Mouse (Mus musculus) kidney, embryonic 16.5 days (tissue): ENCODE results near the gene Slc44a3. TPM values are rescaled to one million over a fixed set of nuclear protein-coding genes. Genes with fewer than 3 reads are reported as not detected.

ENCODE experiments used
- ATAC-seq: fragments of 200-750 bp; cut with Nextera tagmentation; 2 replicates; pipeline ENCODE4 v1.8.0; 2017; ENCODE audit warnings: moderate TSS enrichment; ENCODE audit not compliant: low FRiP score, low TSS enrichment
- H3K27ac ChIP-seq: fragments of 300-500 bp; sonication (generic); 2 replicates; pipeline ENCODE4 v1.5.1; 2014; ENCODE audit warnings: low read length
- H3K27me3 ChIP-seq: fragments of 300-500 bp; sonication (generic); 2 replicates; pipeline ENCODE4 v1.6.1; 2014; ENCODE audit warnings: low read length, control low read depth, mixed read lengths; ENCODE audit not compliant: insufficient read depth
- H3K36me3 ChIP-seq: fragments of 300-500 bp; sonication (generic); 2 replicates; pipeline ENCODE4 v1.6.1; 2014; ENCODE audit warnings: low read length, control low read depth, mixed read lengths; ENCODE audit not compliant: insufficient read depth
- H3K4me1 ChIP-seq: fragments of 300-500 bp; sonication (generic); 2 replicates; pipeline ENCODE4 v1.6.1; 2014; ENCODE audit warnings: low read length, control low read depth, mixed read lengths; ENCODE audit not compliant: insufficient read depth
- H3K4me2 ChIP-seq: fragments of 300-500 bp; sonication (generic); replicated peaks from 2 replicates; pipeline ENCODE4 v1.6.1; 2014; ENCODE audit warnings: low read depth, low read length
- H3K4me3 ChIP-seq: fragments of 300-500 bp; sonication (generic); 2 replicates; pipeline ENCODE4 v1.5.1; 2014; ENCODE audit warnings: mild to moderate bottlenecking, low read length
- H3K9ac ChIP-seq: fragments of 300-500 bp; sonication (generic); replicated peaks from 2 replicates; pipeline ENCODE4 v1.6.1; 2014; ENCODE audit warnings: low read length
- H3K9me3 ChIP-seq: fragments of 300-500 bp; sonication (generic); 2 replicates; pipeline ENCODE4 v1.6.1; 2016; ENCODE audit warnings: low read length, control low read depth
- WGBS: fragments of 180-500 bp; shearing (Covaris S2); extraction: QIAGEN DNeasy Blood & Tissue Kit; methylation state at CpG from one replicate; pipeline ENCODE4 v1.1.7; 2014; 5-methylcytosine and 5-hydroxymethylcytosine counted together
- polyA plus RNA-seq: library from polyadenylated mRNA; unstranded; fragments of >200 nt; fragmentation: Nextera tagmentation; extraction: Ambion mirVana; gene quantifications from 2 replicates; pipeline ENCODE4 v1.2.1, GENCODE M21; 2015

Gene Slc44a3
- polyA plus RNA-seq, 1 experiment from 2014 or later = 13.2 TPM

DNA sequence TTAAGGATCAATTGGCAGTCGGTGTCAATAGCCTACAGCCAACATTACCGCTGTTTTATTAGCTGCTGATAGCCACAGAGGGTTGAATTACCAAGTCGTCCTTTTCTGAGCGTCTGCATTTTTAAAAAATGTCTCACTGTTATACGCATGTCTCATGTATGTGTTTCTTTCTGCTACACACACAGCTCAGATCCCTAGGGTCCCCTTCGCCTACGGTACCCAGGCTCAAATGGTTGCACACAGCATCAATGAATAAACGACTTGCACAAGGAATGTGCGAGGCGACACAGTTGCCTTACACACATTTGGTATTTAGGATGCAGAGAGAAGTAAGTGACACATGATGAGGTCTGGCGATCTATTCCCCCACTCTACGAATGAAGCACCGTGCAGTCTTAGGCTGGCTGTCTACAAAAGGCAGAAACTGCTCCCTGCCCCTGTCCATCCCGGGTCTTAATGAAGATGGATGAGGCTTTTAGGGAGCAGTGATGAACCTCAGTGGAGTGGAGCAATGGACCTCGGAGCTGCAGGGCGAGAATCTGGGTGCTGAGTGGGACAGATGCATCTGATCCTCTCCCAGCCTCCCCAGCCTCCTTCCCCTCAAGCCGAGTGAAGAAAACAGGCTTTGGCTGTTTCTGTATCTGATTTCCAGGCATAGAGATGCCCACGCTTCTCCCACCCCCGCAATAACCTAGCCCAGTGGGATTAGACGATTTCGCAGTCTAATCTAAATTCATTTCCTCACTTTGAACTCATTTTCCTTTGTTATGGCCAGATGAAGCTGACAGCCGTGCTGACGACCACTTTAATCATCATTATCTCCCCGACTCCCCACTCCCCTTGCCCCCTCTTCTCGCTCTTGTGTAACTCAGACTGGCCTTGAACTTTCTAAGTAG is 48.7 kb downstream of the Slc44a3 start:
- Histone ChIP-seq H3K4me1 (peaks cover 4% of the 10 kb centered on the region; the same call in 1 of the 2 replicates), H3K36me3 (no peaks in the 10 kb centered on the region), H3K4me3 (no peak overlapping the region), H3K9ac (no peak overlapping the region), H3K9me3 (no peaks in the 10 kb centered on the region), H3K27me3 (peaks cover 2% of the 10 kb centered on the region; the same call in 1 of the 2 replicates), H3K4me2 (0 out of 2 replicates have a peak overlapping the region, but pooled peaks have one; percentile 10), H3K27ac (no peak overlapping the region)
- ATAC-seq = peak; percentile 25; the same call in 1 of the 2 replicates
- WGBS = 26% methylated on average over 25 of the region's 25 CpGs

DNA sequence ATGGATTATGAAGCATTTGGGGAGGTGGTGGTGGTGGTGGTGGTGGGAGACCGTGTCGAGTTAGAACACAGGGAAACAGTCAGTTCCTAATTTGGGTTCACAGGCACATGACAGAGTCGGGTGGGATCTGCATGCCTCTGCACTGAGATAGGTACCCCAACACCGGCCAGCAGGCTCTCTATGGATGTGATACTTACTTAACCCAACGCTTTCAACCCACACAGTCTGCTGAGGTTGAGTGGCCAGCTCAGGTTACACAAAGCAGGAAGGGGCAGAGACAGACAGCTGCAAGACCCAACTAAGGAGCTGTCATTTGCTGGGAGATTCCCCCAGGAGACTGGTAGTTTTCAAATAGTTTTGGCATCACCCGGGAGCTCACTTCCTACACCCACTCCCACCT is 50.6 kb downstream of the Slc44a3 start:
- peak; percentile 79; the same call in 1 of the 2 replicates for ATAC-seq
- Histone ChIP-seq H3K9ac (no peak overlapping the region), H3K27ac (no peak overlapping the region), H3K36me3 (no peaks in the 10 kb centered on the region), H3K4me2 (no peak overlapping the region), H3K4me1 (peaks cover 4% of the 10 kb centered on the region; the same call in 1 of the 2 replicates), H3K4me3 (no peak overlapping the region), H3K27me3 (peaks cover 2% of the 10 kb centered on the region; the same call in 1 of the 2 replicates), H3K9me3 (no peaks in the 10 kb centered on the region)
- 18% methylated on average over 6 of the region's 6 CpGs for WGBS

DNA sequence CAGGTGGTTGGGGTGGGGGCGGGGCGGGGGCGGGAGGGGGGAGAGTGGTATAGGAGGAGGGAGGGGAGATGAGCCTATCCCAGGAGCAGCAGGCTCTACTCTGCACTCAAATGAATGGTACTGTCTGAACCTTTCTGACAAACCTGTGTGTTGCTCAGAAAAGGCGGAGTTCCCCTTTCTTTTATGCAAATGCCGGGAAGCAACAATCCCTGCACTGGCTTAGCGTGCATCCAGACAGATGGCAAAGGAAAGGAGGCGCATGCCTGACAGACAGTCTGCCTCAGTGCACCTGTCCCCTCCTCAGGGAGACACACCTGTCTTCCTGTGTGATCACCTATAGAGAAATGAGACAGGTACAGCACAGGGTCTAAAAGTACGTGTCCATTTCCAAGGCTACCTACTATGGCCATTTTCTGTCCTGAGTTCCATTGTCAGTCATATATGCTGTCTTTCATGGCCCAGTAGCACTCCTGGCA is 51.2 kb downstream of the Slc44a3 start:
- H3K9ac ChIP-seq = no peak overlapping the region
- no peak overlapping the region for H3K4me3 ChIP-seq
- 52% methylated on average over 8 of the region's 8 CpGs for WGBS
- H3K9me3 ChIP-seq = no peaks in the 10 kb centered on the region
- H3K27ac ChIP-seq = no peak overlapping the region
- ATAC-seq = no peak
- H3K27me3 ChIP-seq = peaks cover 2% of the 10 kb centered on the region; the same call in 1 of the 2 replicates
- H3K4me2 ChIP-seq = no peak overlapping the region
- no peaks in the 10 kb centered on the region for H3K36me3 ChIP-seq
- H3K4me1 ChIP-seq = peaks cover 4% of the 10 kb centered on the region; the same call in 1 of the 2 replicates

DNA sequence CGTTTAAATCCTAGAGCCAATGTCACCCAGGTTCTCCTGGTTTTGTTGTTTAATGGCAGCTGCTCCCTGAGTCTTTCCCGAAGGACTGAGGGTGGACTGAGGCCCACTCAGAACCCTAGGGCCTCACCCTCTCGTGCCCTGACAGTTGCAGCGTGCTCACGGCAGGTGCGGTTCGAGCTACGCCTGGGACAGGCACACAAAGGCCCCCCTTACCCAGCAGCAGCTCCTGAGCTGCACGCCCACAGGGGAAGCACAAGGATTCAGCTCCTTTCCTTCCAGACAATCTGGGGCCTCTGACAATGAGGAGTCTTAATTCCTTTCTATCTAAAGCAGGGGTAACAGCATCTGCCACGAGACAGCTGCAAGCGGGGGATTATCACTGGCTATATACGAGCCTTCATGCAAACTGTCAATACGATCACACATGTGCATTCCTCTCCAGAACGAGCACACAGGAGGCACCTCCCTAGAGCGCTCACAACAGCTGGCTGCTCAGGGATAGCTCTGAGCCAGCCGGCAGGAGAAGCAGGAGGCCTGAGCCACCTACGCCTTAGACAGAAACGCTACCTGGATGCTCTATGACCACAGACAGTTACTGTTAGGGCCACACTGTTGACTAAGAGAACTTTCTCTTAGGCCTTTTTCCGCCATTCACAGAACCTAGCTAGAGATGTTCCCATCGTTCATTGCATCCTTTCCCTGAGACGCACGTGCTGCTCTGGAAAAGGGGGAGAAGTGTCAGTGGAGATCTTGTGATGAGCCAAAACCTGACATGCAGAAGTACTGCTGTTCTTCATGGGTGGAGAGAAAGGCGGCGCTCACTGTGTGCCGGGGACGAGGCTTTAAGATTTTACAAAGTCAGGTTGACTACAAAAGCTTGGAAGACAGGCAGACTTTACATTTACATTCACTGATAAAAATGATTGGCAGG is 51.9 kb downstream of the Slc44a3 start:
- no peak overlapping the region for H3K27ac ChIP-seq
- no peak overlapping the region for H3K9ac ChIP-seq
- H3K4me1 ChIP-seq = peaks cover 4% of the 10 kb centered on the region; the same call in 1 of the 2 replicates
- no peaks in the 10 kb centered on the region for H3K36me3 ChIP-seq
- no peak overlapping the region for H3K4me3 ChIP-seq
- ATAC-seq = no peak
- H3K27me3 ChIP-seq = peaks cover 2% of the 10 kb centered on the region; the same call in 1 of the 2 replicates
- 66% methylated on average over 26 of the region's 26 CpGs for WGBS
- H3K9me3 ChIP-seq = no peaks in the 10 kb centered on the region
- no peak overlapping the region for H3K4me2 ChIP-seq

DNA sequence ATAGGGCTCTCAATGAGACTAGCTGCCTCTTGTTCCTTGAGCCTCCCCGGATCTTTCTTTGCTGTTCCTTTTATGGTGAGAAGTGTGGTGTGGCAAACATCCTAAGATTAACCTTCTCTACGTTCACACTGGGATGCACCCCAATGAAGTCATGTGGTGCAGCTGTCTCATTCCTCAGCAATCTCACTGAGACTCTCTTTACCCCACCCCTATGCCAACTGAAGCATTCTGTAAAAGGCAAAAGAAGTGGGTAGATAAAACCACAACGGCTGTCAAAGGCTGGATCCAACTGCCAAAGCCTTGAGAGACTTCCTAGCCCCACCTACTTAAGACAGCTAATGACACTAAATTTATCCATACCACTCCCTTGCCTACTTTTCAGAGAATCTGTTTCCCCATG is 57.5 kb downstream of the Slc44a3 start:
- Histone ChIP-seq H3K4me2 (no peak overlapping the region), H3K4me3 (no peak overlapping the region), H3K9ac (no peak overlapping the region), H3K27me3 (no peaks in the 10 kb centered on the region), H3K27ac (no peak overlapping the region), H3K4me1 (peaks cover 6% of the 10 kb centered on the region; the same call in 1 of the 2 replicates), H3K9me3 (no peaks in the 10 kb centered on the region), H3K36me3 (no peaks in the 10 kb centered on the region)
- 73% methylated on average over 3 of the region's 3 CpGs for WGBS
- no peak for ATAC-seq

DNA sequence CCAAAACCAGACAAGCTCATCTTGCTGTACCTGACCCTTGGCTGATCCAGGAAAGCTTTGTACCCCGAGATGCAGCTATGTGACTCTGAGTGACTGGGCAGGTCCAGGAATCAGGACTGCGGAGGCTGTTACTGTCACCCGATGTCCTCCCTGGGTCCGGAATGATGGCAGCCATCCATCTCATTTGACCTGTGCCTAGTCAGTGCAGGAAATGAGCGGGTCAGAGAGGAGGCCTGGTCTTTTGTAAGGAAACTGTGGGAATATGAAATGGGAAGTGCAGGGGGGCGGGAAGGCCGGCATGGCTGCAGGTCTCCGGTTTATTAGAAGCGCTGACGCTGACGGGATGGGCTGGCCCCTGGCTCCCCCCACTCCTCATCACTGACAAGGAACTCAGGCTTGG is 60.5 kb downstream of the Slc44a3 start:
- ATAC-seq = peak; percentile 43; the same call in 1 of the 2 replicates
- H3K4me1 ChIP-seq = peaks cover 27% of the 10 kb centered on the region
- no peaks in the 10 kb centered on the region for H3K36me3 ChIP-seq
- no peaks in the 10 kb centered on the region for H3K27me3 ChIP-seq
- no peaks in the 10 kb centered on the region for H3K9me3 ChIP-seq
- H3K9ac ChIP-seq = no peak overlapping the region
- WGBS = 51% methylated on average over 11 of the region's 11 CpGs
- H3K4me2 ChIP-seq = no peak overlapping the region
- H3K4me3 ChIP-seq = no peak overlapping the region
- H3K27ac ChIP-seq = no peak overlapping the region

DNA sequence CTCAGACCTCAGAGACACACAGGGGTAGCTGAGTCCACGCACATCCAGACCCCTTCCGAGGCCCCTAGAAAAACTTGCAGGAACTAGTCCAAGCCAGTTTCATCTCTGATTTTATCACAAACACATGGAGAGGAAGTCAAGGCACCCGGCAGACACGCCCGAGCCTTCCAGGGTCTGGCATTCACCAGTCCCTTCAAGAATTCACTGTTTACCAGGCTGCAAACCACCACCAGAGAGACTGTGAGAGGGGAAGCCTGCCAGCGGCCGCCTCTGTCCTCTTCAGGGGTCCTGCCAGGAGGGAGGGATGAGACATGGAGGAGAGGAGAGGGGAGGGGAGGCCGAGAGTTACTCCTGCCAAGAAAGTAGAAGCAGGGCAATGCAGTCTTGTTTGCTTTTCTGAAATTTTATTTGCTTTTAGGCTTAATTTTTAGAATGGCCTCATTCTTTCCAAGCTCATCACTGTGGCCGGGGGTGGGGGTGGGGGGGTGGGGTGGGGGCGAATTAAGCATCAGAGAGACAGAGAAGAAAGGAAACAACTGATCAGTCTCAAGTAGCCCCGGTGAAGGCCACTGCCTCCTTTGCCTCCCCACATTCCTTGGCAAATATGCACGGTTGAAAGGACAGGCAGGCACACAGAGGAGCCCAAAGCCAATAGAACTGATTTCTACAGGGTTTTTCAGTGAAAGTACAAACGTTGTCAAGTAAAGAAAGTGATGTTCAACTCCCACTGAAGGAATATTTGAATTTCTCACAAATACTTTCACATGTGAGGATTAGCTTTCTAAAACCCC is 62.8 kb downstream of the Slc44a3 start:
- H3K27me3 ChIP-seq = no peaks in the 10 kb centered on the region
- no peaks in the 10 kb centered on the region for H3K9me3 ChIP-seq
- H3K4me1 ChIP-seq = peaks cover 27% of the 10 kb centered on the region
- peak overlapping the region; percentile 61 for H3K9ac ChIP-seq
- 4% methylated on average over 12 of the region's 13 CpGs for WGBS
- no peak overlapping the region for H3K4me3 ChIP-seq
- peak overlapping the region; percentile 89 for H3K27ac ChIP-seq
- peak; percentile 77 for ATAC-seq
- peak overlapping the region; percentile 36 for H3K4me2 ChIP-seq
- no peaks in the 10 kb centered on the region for H3K36me3 ChIP-seq

DNA sequence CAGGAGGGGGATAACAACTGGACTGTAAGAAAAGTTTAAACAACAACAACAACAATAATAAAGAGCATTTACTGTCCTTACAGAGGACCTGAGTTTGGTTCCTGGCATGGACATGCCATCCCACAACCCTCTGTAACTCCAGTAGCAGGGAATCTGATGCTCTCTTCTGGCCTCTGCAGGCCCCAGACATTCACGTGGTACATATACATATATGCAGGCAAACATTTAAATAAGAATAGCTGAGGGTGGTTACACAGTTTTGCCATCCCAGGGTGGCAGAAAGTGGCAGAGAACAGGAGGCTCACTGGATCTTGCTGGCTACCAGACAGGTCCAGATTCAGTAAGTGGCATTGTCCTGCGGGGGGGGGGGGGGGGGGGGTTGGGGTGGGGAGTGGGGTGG is 64.1 kb downstream of the Slc44a3 start:
- WGBS = 18% methylated on average over 2 of the region's 2 CpGs
- no peak overlapping the region for H3K4me3 ChIP-seq
- H3K36me3 ChIP-seq = no peaks in the 10 kb centered on the region
- H3K27ac ChIP-seq = no peak overlapping the region
- H3K9me3 ChIP-seq = no peaks in the 10 kb centered on the region
- H3K4me1 ChIP-seq = peaks cover 27% of the 10 kb centered on the region
- H3K9ac ChIP-seq = no peak overlapping the region
- no peaks in the 10 kb centered on the region for H3K27me3 ChIP-seq
- no peak overlapping the region for H3K4me2 ChIP-seq
- ATAC-seq = no peak

DNA sequence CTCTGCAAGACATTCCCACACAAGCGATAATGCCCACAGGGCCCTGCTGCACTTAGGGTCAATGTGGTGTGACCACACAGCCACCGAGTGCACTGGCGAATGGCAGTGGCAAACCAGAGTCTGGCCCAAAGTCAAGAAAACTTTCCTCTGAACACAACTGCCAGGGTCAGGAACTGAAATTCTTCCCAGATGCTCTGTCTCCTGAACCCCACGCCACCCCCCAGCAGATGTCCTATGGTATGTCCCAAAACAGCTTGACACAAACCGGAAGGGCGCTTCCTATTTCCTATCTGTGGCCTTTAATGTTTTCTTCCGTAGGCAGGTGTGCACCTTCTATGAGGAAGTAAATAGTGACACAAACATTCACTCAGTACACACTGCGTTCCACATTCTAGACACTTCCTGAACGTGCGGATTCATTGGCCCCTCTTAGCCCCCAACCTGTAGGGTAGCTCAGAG is 65.1 kb downstream of the Slc44a3 start:
- WGBS = 60% methylated on average over 10 of the region's 10 CpGs
- Histone ChIP-seq H3K4me1 (peaks cover 27% of the 10 kb centered on the region), H3K4me3 (no peak overlapping the region), H3K9ac (no peak overlapping the region), H3K9me3 (no peaks in the 10 kb centered on the region), H3K4me2 (no peak overlapping the region), H3K27me3 (no peaks in the 10 kb centered on the region), H3K27ac (peak overlapping the region; percentile 66), H3K36me3 (no peaks in the 10 kb centered on the region)
- no peak for ATAC-seq
